Mouse (Mus musculus) kidney, adult 2 months (tissue): ENCODE measurements around the gene Cast. TPM values are rescaled to one million over a fixed set of nuclear protein-coding genes. Genes with fewer than 3 reads are reported as not detected.

Experiments used
- DNase-seq: peaks from one replicate; pipeline ENCODE4 v3.0.0; 2021
- H3K27ac ChIP-seq: fragments of 200-500 bp; 2 replicates; pipeline ENCODE4 v1.5.1; 2012; ENCODE audit warnings: low read depth, low read length, control low read depth, inconsistent platforms; ENCODE audit not compliant: insufficient read depth
- H3K27me3 ChIP-seq: fragments of 200-500 bp; replicated peaks from 2 replicates; pipeline ENCODE4 v1.6.1; 2012; ENCODE audit warnings: mild to moderate bottlenecking, moderate library complexity, low read length, inconsistent platforms; ENCODE audit not compliant: control insufficient read depth, insufficient read depth
- H3K36me3 ChIP-seq: fragments of 200-500 bp; 2 replicates; pipeline ENCODE4 v1.6.1; 2012; ENCODE audit warnings: mild to moderate bottlenecking, moderate library complexity, low read length, inconsistent platforms; ENCODE audit not compliant: control insufficient read depth, insufficient read depth
- H3K4me1 ChIP-seq: fragments of 200-500 bp; 2 replicates; pipeline ENCODE4 v1.6.1; 2011; ENCODE audit warnings: low read length; ENCODE audit not compliant: control insufficient read depth, insufficient read depth
- H3K4me3 ChIP-seq: fragments of 200-500 bp; 2 replicates; pipeline ENCODE4 v1.5.1; 2011; ENCODE audit warnings: mild to moderate bottlenecking, low read depth, low read length, control low read depth; ENCODE audit not compliant: insufficient read depth
- CTCF ChIP-seq: fragments of 200-500 bp; conservative IDR thresholded peaks from 2 replicates; pipeline ENCODE4 v1.5.1; 2011; ENCODE audit warnings: low read depth, mild to moderate bottlenecking, control low read depth, low read length, moderate library complexity, mixed read lengths; ENCODE audit not compliant: insufficient read depth, insufficient read length
- POLR2A ChIP-seq: fragments of 200-500 bp; IDR thresholded peaks from one replicate; pipeline ENCODE4 v1.6.1; 2011; ENCODE audit warnings: low read depth, low read length, control low read depth
- WGBS: fragments of 180-500 bp; shearing (Covaris S2); methylation state at CpG from one replicate; pipeline ENCODE4 v1.1.7; 2018; 5-methylcytosine and 5-hydroxymethylcytosine counted together
- polyA plus RNA-seq: library from polyadenylated mRNA; depleted of rRNA; stranded (reverse); fragments of >200 nt; gene quantifications from 2 replicates; pipeline ENCODE4 v1.2.3, GENCODE M21; 2012

The Cast gene
- polyA plus RNA-seq, 1 experiment, result 8.4 TPM

GRCm38 (mm10) chr13:74807446-74808151 is 1.0 kb downstream of the Cast start:
- under 1% methylated on average over 31 of the region's 31 CpGs for WGBS
- TF ChIP-seq POLR2A, result no peak
- TF ChIP-seq CTCF, result no peak
- Histone ChIP-seq H3K4me1 (no peaks in the 10 kb centered on the region), H3K4me3 (peak overlapping the region; percentile 62), H3K36me3 (no peaks in the 10 kb centered on the region), H3K27me3 (no peaks in the 10 kb centered on the region), H3K27ac (peak overlapping the region; percentile 51)
- DNase-seq, result peak; percentile 86

GRCm38 (mm10) chr13:74806934-74807333 is 1.7 kb downstream of the Cast start:
- no peaks in the 10 kb centered on the region for H3K36me3 ChIP-seq
- 44% methylated on average over 5 of the region's 5 CpGs for WGBS
- H3K27ac ChIP-seq, result no peak overlapping the region
- no peak overlapping the region for H3K4me3 ChIP-seq
- DNase-seq, result no peak
- TF ChIP-seq POLR2A (no peak), CTCF (no peak)
- no peaks in the 10 kb centered on the region for H3K27me3 ChIP-seq
- H3K4me1 ChIP-seq, result no peaks in the 10 kb centered on the region

GRCm38 (mm10) chr13:74794435-74794834 is 14.2 kb downstream of the Cast start:
- 82% methylated on average over 1 of the region's 1 CpGs for WGBS
- Histone ChIP-seq H3K27me3 (no peaks in the 10 kb centered on the region), H3K36me3 (no peaks in the 10 kb centered on the region), H3K4me3 (no peak overlapping the region), H3K27ac (no peak overlapping the region), H3K4me1 (no peaks in the 10 kb centered on the region)
- TF ChIP-seq POLR2A (no peak), CTCF (no peak)
- DNase-seq, result no peak

- 38% methylated on average over 1 of the region's 1 CpGs for WGBS
- H3K27me3 ChIP-seq, result no peaks in the 10 kb centered on the region
- DNase-seq, result no peak
- no peak overlapping the region for H3K27ac ChIP-seq
- H3K4me1 ChIP-seq, result no peaks in the 10 kb centered on the region
- no peak overlapping the region for H3K4me3 ChIP-seq
- TF ChIP-seq CTCF (no peak), POLR2A (no peak)
- no peaks in the 10 kb centered on the region for H3K36me3 ChIP-seq
Measured at GRCm38 (mm10) chr13:74787681-74788080, 20.9 kb downstream of the Cast start.

DNA sequence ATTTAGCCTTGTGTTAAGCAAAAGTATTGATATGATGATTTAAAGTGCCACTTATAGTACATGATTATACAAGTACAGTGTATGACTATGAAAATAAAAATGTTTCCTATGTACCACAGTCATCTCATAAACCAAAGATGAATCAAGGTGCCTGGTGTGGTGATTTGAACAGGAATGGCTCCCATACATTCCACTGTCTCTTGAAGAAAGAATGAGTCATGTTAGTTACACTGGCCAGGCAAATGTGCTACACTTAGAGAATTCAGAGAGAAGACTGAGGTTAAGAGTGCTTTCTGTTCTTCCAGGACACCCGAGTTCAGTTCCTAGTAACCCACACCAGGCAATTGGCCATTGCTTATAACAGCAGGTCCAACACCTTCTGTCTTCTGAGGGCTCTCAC is 36.5 kb downstream of the Cast start:
- no peaks in the 10 kb centered on the region for H3K36me3 ChIP-seq
- TF ChIP-seq POLR2A, result no peak
- no peak for TF ChIP-seq CTCF
- WGBS, result 63% methylated on average over 1 of the region's 1 CpGs
- no peak overlapping the region for H3K4me3 ChIP-seq
- no peak overlapping the region for H3K27ac ChIP-seq
- DNase-seq, result no peak
- H3K27me3 ChIP-seq, result no peaks in the 10 kb centered on the region
- no peaks in the 10 kb centered on the region for H3K4me1 ChIP-seq

- H3K36me3 ChIP-seq, result no peaks in the 10 kb centered on the region
- under 1% methylated on average over 21 of the region's 21 CpGs for WGBS
- H3K27me3 ChIP-seq, result no peaks in the 10 kb centered on the region
- H3K4me3 ChIP-seq, result peak overlapping the region; percentile 71
- H3K4me1 ChIP-seq, result no peaks in the 10 kb centered on the region
- peak; percentile 96 for DNase-seq
- H3K27ac ChIP-seq, result peak overlapping the region; percentile 52; the same call in 1 of the 2 replicates
- peak; percentile 24 for TF ChIP-seq POLR2A
- peak; percentile 48 for TF ChIP-seq CTCF
Measured at GRCm38 (mm10) chr13:74770480-74770879, 38.1 kb downstream of the Cast start.

DNA sequence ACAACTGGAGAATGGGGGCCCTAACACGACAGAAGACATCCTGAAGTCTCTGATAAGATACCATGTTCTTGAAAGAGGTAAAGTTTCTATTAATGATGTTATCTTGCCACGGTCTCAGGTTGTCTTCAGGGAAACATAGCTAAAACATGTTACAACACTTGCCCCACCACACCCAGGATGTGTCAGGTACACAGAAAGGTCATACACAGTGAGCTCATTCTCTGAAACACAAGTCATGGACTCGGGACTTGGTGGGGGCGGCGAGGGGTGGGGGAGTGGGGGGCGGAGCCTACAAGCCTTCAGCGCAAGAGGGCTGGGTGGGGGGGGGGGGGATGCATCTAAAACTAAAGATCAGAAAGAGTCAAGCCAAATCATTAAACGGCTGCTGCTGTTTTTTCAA is 38.7 kb downstream of the Cast start:
- Histone ChIP-seq H3K4me1 (no peaks in the 10 kb centered on the region), H3K27ac (no peak overlapping the region; the same call in 1 of the 2 replicates), H3K4me3 (peak overlapping the region; percentile 29; the same call in 1 of the 2 replicates), H3K36me3 (no peaks in the 10 kb centered on the region), H3K27me3 (no peaks in the 10 kb centered on the region)
- WGBS, result 13% methylated on average over 8 of the region's 8 CpGs
- peak; percentile 11 for DNase-seq
- no peak for TF ChIP-seq POLR2A
